Mouse (Mus musculus) liver, embryonic 14.5 days (tissue): ENCODE measurements at regions not wholly inside any gene's neighbourhood (a gene's known extent, or its start where the extent isn't known, plus 50 kb on each side); places are given as distances from the start of the nearest gene placed in this dataset.

Source experiments
- CTCF ChIP-seq: IDR thresholded peaks from 2 replicates; pipeline ENCODE4 v1.5.1; 2016; ENCODE audit warnings: antibody characterized with exemption, low read depth, control low read depth
- EP300 ChIP-seq: IDR thresholded peaks from 2 replicates; pipeline ENCODE4 v1.6.1; 2016; ENCODE audit warnings: antibody characterized with exemption, low read depth

- TF ChIP-seq CTCF (no peak), EP300 (no peak)
Observed at GRCm38 (mm10) chr17:62464994-62465393, 416.1 kb downstream of the Efna5 start.
